Mouse (Mus musculus): ENCODE results near the gene Foxl1. TPM values are rescaled to one million over a fixed set of nuclear protein-coding genes. Genes with fewer than 3 reads are reported as not detected.

Gene Foxl1
- polyA plus RNA-seq, 1 experiment from 2014 or later: 0.10 TPM

DNA sequence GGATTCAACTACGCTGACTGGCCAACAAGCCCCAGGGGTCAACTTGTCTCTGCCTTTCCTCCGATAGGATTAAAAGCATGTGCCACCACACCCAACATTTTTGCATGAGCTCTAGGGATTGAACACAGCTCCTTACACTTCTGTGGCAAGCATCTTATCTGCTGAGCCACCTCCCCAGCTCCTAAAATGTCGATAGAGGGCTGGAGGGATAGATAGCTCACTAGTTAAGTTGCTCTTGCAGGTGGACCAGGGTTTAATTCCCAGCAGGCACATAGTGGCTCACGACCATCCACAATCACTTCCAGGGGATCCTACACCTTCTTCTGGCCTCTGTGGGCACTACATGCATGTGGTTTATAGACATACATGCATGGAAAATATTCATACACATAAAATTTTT lies 34.7 kb downstream of the Foxl1 start:
- H3K27me3 ChIP-seq: no peaks in the 10 kb centered on the region; the same call in 1 of the 2 replicates
- WGBS: 85% methylated on average over 4 of the region's 4 CpGs
- H3K9ac ChIP-seq (replicated peaks): no peak overlapping the region
- H3K36me3 ChIP-seq: no peaks in the 10 kb centered on the region
- no peak overlapping the region for H3K4me2 ChIP-seq (replicated peaks)
- no peaks in the 10 kb centered on the region for H3K9me3 ChIP-seq
- no peak overlapping the region for H3K4me3 ChIP-seq
- H3K4me1 ChIP-seq: 0 out of 2 replicates have a peak, but pooled peaks cover 4% of the 10 kb centered on the region
- no peak overlapping the region for H3K27ac ChIP-seq (replicated peaks)
- ATAC-seq (replicated peaks): no peak

DNA sequence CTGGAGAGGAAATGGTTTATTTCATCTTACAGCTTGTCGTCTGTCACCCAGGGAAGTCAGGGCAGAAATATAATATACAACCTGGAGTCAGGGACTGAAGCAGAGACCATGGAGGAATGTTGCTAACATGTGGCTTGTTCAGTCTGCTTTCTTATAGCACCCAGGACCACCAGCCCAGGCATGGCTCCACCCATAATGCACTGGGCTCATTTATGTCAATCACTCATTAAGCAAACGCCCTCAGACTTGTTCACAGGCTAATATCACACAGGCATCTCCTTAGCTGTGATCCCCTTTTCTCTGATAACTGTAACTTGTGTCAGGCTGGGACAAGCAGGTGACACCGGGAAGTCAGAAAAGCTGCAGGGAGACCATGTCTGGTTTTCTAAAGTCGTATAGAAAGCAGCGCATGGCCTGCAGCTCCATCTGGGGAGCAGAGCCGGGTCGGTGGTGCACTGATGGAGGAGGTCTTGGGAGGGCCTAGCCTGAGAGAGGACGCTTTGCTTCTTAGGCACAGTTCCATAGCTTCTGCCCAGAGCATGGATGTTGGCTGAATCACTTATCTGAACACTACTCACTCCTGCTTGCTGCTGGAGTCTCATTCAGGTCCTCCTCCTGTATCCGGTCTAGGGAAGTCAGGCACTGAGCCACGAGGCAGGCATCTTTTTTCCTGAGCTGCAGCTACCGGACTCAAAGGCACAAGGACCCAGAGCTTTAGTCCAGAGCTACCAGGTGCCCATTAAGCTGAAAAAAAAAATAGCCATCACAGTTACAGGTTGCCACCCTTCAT lies 35.4 kb downstream of the Foxl1 start:
- 71% methylated on average over 11 of the region's 11 CpGs for WGBS
- Histone ChIP-seq H3K4me3 (no peak overlapping the region), H3K9ac (replicated peaks) (no peak overlapping the region), H3K4me1 (0 out of 2 replicates have a peak, but pooled peaks cover 4% of the 10 kb centered on the region), H3K4me2 (replicated peaks) (no peak overlapping the region), H3K9me3 (no peaks in the 10 kb centered on the region), H3K27me3 (no peaks in the 10 kb centered on the region; the same call in 1 of the 2 replicates), H3K27ac (replicated peaks) (no peak overlapping the region), H3K36me3 (no peaks in the 10 kb centered on the region)
- no peak for ATAC-seq (replicated peaks)

GRCm38 (mm10) chr8:121164017-121164469 lies 36.3 kb downstream of the Foxl1 start:
- H3K27ac ChIP-seq (replicated peaks): no peak overlapping the region
- no peak overlapping the region for H3K4me3 ChIP-seq
- no peak for ATAC-seq (replicated peaks)
- H3K9ac ChIP-seq (replicated peaks): no peak overlapping the region
- 0 out of 2 replicates have a peak, but pooled peaks cover 4% of the 10 kb centered on the region for H3K4me1 ChIP-seq
- no peaks in the 10 kb centered on the region; the same call in 1 of the 2 replicates for H3K27me3 ChIP-seq
- no peak overlapping the region for H3K4me2 ChIP-seq (replicated peaks)
- no peaks in the 10 kb centered on the region for H3K36me3 ChIP-seq
- 43% methylated on average over 8 of the region's 8 CpGs for WGBS
- no peaks in the 10 kb centered on the region for H3K9me3 ChIP-seq

GRCm38 (mm10) chr8:121168033-121168432 lies 40.3 kb downstream of the Foxl1 start:
- no peaks in the 10 kb centered on the region for H3K27me3 ChIP-seq
- 78% methylated on average over 5 of the region's 5 CpGs for WGBS

GRCm38 (mm10) chr8:121170116-121170515 lies 42.4 kb downstream of the Foxl1 start:
- Histone ChIP-seq H3K4me3 (no peak overlapping the region), H3K9me3 (no peaks in the 10 kb centered on the region), H3K27ac (replicated peaks) (no peak overlapping the region), H3K4me1 (peaks cover 6% of the 10 kb centered on the region), H3K27me3 (no peaks in the 10 kb centered on the region), H3K36me3 (no peaks in the 10 kb centered on the region), H3K4me2 (replicated peaks) (no peak overlapping the region), H3K9ac (replicated peaks) (no peak overlapping the region)
- WGBS: 57% methylated on average over 7 of the region's 7 CpGs
- ATAC-seq (replicated peaks): no peak

More at GRCm38 (mm10) chr8:121168033-121168432, 40.3 kb downstream of the Foxl1 start:
- H3K4me2 ChIP-seq (replicated peaks): no peak overlapping the region
- no peaks in the 10 kb centered on the region for H3K36me3 ChIP-seq
- H3K9me3 ChIP-seq: no peaks in the 10 kb centered on the region
- ATAC-seq (replicated peaks): no peak
- H3K9ac ChIP-seq (replicated peaks): no peak overlapping the region
- no peak overlapping the region for H3K4me3 ChIP-seq
- H3K4me1 ChIP-seq: 0 out of 2 replicates have a peak, but pooled peaks cover 4% of the 10 kb centered on the region
- H3K27ac ChIP-seq (replicated peaks): no peak overlapping the region

DNA sequence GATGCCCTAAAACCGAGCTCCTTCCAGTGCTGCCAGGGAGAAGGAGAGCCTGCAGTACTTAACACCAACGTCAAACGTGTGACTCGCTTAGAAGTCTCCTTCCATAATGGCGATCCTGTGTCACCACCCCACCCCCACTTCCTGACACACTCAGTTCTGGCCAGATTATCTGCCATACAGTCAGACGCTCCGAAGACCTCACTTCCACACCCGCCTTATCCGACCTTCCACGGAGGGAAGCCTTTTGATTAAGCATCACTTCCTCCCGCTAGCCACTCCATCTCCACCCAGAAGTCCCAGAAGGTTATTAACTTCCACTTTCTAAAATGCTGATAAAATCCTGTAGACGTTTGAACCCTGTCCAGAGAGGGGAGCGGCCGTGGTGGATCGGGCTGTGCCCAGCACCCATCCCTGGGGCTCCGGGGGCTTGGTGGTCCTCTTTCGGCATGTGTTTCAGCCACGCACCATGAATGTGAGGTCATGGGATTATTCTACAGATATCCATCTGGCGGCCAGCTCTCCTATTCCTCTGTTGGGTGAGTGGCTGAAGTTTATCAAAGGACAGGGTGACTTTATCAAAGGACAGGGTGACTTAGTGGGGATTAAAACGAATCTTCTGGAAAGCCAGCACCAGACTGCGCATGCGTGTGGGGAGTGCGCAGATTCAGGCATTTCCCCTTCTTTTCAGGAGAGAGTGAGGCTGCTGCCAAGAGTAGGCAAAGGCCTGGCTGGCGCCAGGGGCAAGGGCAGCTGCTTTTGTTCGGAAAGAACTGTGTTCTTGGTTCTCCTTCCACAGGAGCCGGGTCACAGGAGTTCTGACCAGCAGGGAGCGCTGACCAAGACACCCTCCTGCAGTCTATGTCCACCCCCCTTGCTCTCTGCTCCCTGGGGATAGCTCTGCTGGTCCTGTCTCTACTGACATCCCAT lies 43.1 kb downstream of the Foxl1 start:
- no peaks in the 10 kb centered on the region for H3K9me3 ChIP-seq
- H3K4me2 ChIP-seq (replicated peaks): no peak overlapping the region
- H3K9ac ChIP-seq (replicated peaks): no peak overlapping the region
- no peaks in the 10 kb centered on the region for H3K36me3 ChIP-seq
- 75% methylated on average over 27 of the region's 27 CpGs for WGBS
- H3K4me1 ChIP-seq: peaks cover 9% of the 10 kb centered on the region
- H3K27me3 ChIP-seq: no peaks in the 10 kb centered on the region
- H3K4me3 ChIP-seq: no peak overlapping the region
- no peak overlapping the region for H3K27ac ChIP-seq (replicated peaks)
- ATAC-seq (replicated peaks): no peak

GRCm38 (mm10) chr8:121172567-121172966 lies 44.8 kb downstream of the Foxl1 start:
- Histone ChIP-seq H3K27ac (replicated peaks) (no peak overlapping the region), H3K4me3 (no peak overlapping the region), H3K36me3 (no peaks in the 10 kb centered on the region), H3K4me2 (replicated peaks) (no peak overlapping the region), H3K27me3 (peaks cover 3% of the 10 kb centered on the region; the same call in 1 of the 2 replicates), H3K4me1 (peaks cover 9% of the 10 kb centered on the region), H3K9me3 (no peaks in the 10 kb centered on the region), H3K9ac (replicated peaks) (no peak overlapping the region)
- 84% methylated on average over 8 of the region's 8 CpGs for WGBS
- no peak for ATAC-seq (replicated peaks)

DNA sequence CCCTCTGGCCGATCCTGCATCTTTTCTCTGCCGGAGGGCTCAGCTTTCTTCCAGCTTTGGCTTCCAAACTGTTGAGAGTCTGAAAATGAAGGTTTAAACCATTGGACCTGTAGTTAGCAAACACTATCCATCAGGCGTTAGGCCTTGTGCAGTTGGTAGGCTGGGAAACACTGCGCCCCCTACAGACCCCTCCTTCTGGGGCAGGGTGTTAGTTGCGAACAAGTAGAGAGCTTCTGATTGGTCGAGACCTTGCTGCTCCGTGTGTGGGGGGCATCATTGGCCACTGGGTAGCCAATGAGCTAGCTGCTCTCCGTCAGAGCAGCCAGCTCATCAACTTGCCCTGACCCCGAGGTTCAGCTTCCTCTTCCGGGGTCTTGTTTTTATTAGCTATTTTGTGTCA lies 46.4 kb downstream of the Foxl1 start:
- Histone ChIP-seq H3K4me3 (no peak overlapping the region), H3K9me3 (no peaks in the 10 kb centered on the region), H3K36me3 (no peaks in the 10 kb centered on the region), H3K27ac (replicated peaks) (no peak overlapping the region), H3K27me3 (peaks cover 3% of the 10 kb centered on the region; the same call in 1 of the 2 replicates), H3K4me1 (peaks cover 9% of the 10 kb centered on the region), H3K4me2 (replicated peaks) (no peak overlapping the region), H3K9ac (replicated peaks) (no peak overlapping the region)
- ATAC-seq (replicated peaks): no peak
- 70% methylated on average over 10 of the region's 10 CpGs for WGBS

- H3K4me1 ChIP-seq: peaks cover 9% of the 10 kb centered on the region
- H3K4me3 ChIP-seq: no peak overlapping the region
- H3K36me3 ChIP-seq: no peaks in the 10 kb centered on the region
- H3K9me3 ChIP-seq: no peaks in the 10 kb centered on the region
- H3K27me3 ChIP-seq: peaks cover 3% of the 10 kb centered on the region; the same call in 1 of the 2 replicates
- H3K9ac ChIP-seq (replicated peaks): no peak overlapping the region
- H3K4me2 ChIP-seq (replicated peaks): 0 out of 2 replicates have a peak overlapping the region, but pooled peaks have one; percentile 6
- H3K27ac ChIP-seq (replicated peaks): no peak overlapping the region
- 32% methylated on average over 30 of the region's 30 CpGs for WGBS
- no peak for ATAC-seq (replicated peaks)
These were observed 47.2 kb downstream of the Foxl1 start for GRCm38 (mm10) chr8:121174721-121175539.

- Histone ChIP-seq H3K27me3 (peaks cover 3% of the 10 kb centered on the region; the same call in 1 of the 2 replicates), H3K9ac (replicated peaks) (no peak overlapping the region), H3K4me2 (replicated peaks) (no peak overlapping the region), H3K27ac (replicated peaks) (no peak overlapping the region), H3K4me3 (no peak overlapping the region), H3K9me3 (no peaks in the 10 kb centered on the region), H3K36me3 (no peaks in the 10 kb centered on the region), H3K4me1 (peaks cover 13% of the 10 kb centered on the region)
- 69% methylated on average over 8 of the region's 8 CpGs for WGBS
- no peak for ATAC-seq (replicated peaks)
These were observed 47.9 kb downstream of the Foxl1 start for GRCm38 (mm10) chr8:121175540-121176090.

DNA sequence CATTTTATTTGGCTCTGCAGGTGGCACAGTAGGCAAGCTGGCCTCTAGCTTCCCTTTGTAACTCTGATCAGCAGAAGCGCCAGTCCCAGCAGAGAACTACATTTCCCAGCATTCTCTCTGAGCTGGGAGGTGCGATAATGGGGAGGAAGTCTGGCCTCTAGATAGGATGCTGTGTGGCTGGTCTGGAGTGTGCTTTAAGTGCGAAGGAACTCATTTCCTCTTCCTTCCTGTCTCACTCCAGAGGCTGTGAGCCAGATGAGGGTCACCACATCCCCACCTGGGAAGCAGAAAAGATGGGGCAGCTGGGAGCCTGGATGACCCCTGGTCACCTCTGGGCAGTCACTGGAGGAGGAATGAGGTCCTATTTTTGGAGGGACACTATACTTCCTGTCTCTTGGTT lies 48.6 kb downstream of the Foxl1 start:
- Histone ChIP-seq H3K27me3 (peaks cover 3% of the 10 kb centered on the region; the same call in 1 of the 2 replicates), H3K9me3 (no peaks in the 10 kb centered on the region), H3K4me1 (peaks cover 19% of the 10 kb centered on the region), H3K4me3 (no peak overlapping the region), H3K27ac (replicated peaks) (no peak overlapping the region), H3K9ac (replicated peaks) (no peak overlapping the region), H3K4me2 (replicated peaks) (no peak overlapping the region), H3K36me3 (no peaks in the 10 kb centered on the region)
- ATAC-seq (replicated peaks): peak; percentile 60; the same call in 1 of the 2 replicates
- WGBS: 32% methylated on average over 3 of the region's 3 CpGs
